Mouse (Mus musculus) kidney, adult 8-10 months (tissue): ENCODE measurements at regions not wholly inside any gene's neighbourhood (a gene's known extent, or its start where the extent isn't known, plus 50 kb on each side); places are given as distances from the start of the nearest gene placed in this dataset.

Source experiments
- DNase-seq, 2 experiments: peaks; one replicate each; pipeline ENCODE4 v3.0.0; 2022

DNA sequence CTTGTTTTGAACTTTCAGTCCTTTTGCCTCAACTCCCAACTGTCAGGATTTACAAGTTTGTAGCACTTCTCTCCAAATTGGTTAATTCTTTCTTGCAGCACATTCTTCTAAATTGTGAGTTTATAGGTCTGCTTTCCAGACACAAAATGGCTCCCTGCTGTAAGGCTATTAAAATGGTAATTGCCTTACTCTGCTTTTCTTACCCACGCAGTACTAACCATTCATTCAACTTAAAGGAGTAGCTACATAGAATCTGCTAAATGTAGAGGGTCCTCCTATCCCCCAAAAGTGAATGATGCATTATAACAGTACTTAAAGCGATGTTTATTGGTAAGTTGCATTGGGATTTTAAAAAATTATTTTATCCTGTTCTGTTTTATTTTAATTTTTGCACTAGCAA is 356.2 kb downstream of the Kif20b start:
- no peak for DNase-seq

DNA sequence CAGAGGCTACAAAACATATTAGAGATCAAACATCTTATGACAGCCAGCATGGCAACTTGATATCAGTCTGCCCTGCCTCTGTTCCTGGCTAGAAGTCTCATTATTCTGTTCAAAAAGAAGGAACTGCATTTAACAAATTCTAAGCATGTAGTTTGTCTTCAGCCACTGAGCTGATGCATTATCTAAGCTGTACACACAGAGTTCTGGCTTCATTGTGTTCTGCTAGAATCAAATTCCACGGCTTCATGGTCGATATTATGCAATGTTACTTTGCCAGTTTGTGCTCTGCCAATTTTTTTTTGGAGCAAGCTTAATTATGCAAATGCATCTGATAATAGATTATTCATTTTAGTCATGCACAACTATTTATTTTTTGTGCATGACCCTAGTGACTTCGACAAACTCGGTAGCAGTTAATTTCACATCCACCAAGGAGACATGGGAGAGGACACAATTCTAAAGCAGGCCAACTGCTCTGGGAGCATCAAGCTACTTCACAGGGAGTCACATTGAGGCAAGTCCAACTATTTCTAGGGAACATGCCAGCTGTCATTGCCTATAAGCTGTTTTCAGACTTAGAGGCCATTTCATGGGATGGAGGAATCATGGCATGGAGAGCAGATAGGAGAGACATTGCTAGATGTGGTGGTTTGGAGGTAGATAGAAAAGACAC is 360.8 kb downstream of the Kif20b start:
- no peak for DNase-seq

DNA sequence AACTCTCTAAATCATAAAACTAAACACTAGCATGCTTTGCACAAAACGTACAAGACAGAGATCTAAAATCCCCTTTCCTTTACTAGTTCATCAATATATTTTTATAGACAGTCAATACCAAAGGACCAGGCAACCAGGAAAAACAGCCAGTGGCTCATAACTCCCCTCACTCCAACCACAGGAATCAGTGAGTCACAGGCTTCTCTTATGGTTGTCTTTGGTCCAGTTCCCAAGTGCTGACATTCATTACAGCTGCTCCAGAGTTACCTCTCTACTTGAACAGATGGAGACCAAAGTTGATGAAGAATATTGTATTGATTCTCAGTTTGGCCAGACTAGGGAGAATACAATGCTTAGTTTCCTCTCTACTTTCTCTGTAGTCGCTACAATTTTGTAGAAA is 376.7 kb downstream of the Kif20b start:
- no peak for DNase-seq

DNA sequence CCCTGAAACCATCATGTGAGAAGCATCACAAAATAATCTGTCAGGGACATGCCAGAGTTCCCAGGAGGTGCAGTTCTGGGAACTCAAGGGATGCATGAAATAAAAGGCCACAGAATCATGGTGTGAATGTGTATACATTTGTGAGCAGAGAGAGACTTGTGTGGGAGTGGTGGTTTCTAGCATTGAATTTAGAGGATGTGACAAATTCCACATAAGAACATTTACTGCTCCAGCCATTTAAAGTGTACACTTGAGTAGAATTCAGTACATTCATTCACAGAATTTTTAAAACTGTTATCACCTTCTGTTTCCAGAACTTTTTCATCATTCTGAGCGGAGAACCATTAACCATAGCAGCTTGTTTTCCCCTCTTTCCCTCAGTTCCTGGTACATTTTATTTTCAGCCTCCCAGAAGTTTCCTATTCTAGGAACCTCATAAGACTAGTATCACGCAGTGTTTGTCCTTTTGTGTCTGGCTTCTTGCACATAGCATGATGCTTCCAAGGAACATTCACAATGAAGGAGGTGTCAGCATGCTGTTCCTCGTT is 380.6 kb downstream of the Kif20b start:
- no peak for DNase-seq
